Mouse (Mus musculus) left cerebral cortex, postnatal 36 days (tissue): Measurements from ENCODE around the gene Dynlt1b. TPM values are rescaled to one million over a fixed set of nuclear protein-coding genes. Genes with fewer than 3 reads are reported as not detected.

ENCODE experiments used
- total RNA-seq, 2 experiments: library from RNA; stranded (reverse); gene quantifications; 2 replicates each; pipeline ENCODE4 v1.2.3; 2021

The Dynlt1b gene
- total RNA-seq, 2 experiments from 2014 or later: 45.8 to 49.4 TPM

Other genes starting within 250 kb of the Dynlt1b start
- gene Tmem181a, start 173.3 kb upstream of the Dynlt1b start, total RNA-seq: 10 to 100 TPM; 62.0 to 70.5 TPM
- gene Dynlt1a, start 112.6 kb upstream of the Dynlt1b start, total RNA-seq: 10 to 100 TPM in 1 of 2 experiments, 1 to 10 TPM in 1; 8.9 to 13.8 TPM
- gene Dynlt1c, start 171.6 kb downstream of the Dynlt1b start, total RNA-seq: 10 to 100 TPM; 12.6 to 24.7 TPM
- 10 to 100 TPM; 33.6 to 40.7 TPM for gene Dynlt1f, start 225.8 kb downstream of the Dynlt1b start, total RNA-seq
- gene Sytl3, start 229.0 kb downstream of the Dynlt1b start, total RNA-seq: 1 to 10 TPM in 1 of 2 experiments, not detected in 1; 1.0 TPM